ENCODE assay signal across 42 mouse cellular contexts in genomic region chr12:88250000-88250399, GRCm38 (mm10). TPM values are rescaled to one million over a fixed set of nuclear protein-coding genes. Genes with fewer than 3 reads are reported as not detected.
"Had no signal": no experiment of that assay in that cellular context is flagged by ENCODE, and none has a peak within 500 bp of the region (broad histone marks: within the 10 kb centered on the region; RNA-seq: fewer than 3 reads in every experiment).

Gene Gm8332, minus strand, starts transcription at chr12:88250100.

RNA-seq across cellular contexts. Expression of gene Gm8332, which starts in this region (rescaled TPM):
- total RNA-seq: heart, postnatal 10 days; heart, postnatal 14 days; heart, postnatal 25 days; heart, postnatal 36 days; heart, postnatal 4 days; hematopoietic stem cell, adult 5-6 weeks; hindbrain, postnatal 0 days; layer of hippocampus, adult 18-20 months; layer of hippocampus, adult 2 months; layer of hippocampus, adult 8-10 months; layer of hippocampus, postnatal 10 days; layer of hippocampus, postnatal 14 days; layer of hippocampus, postnatal 25 days; layer of hippocampus, postnatal 36 days; left cerebral cortex, adult 18-20 months; left cerebral cortex, adult 2 months; left cerebral cortex, adult 8-10 months had no signal
- polyA plus RNA-seq: heart, embryonic 11.5 days; heart, embryonic 12.5 days; heart, embryonic 13.5 days; heart, embryonic 14.5 days; heart, embryonic 15.5 days; heart, embryonic 16.5 days; heart, postnatal 0 days; hindbrain, embryonic 10.5 days; hindbrain, embryonic 11.5 days; hindbrain, embryonic 12.5 days; hindbrain, embryonic 13.5 days; hindbrain, embryonic 14.5 days; hindbrain, embryonic 15.5 days; hindbrain, embryonic 16.5 days; hindbrain, postnatal 0 days; inflammation-experienced regulatory T-cells, adult 6 months; intestine, embryonic 14.5 days; intestine, embryonic 15.5 days; intestine, embryonic 16.5 days; intestine, postnatal 0 days; kidney, adult 2 months; kidney, embryonic 14.5 days; kidney, embryonic 15.5 days; kidney, embryonic 16.5 days; kidney, postnatal 0 days; large intestine, adult 2 months had no signal
